Mouse (Mus musculus): Measurements from ENCODE around the gene Sox2. TPM values are rescaled to one million over a fixed set of nuclear protein-coding genes. Genes with fewer than 3 reads are reported as not detected.
A peak's percentile ranks its signal among the peaks of the same experiment; 100 is the strongest.

Sox2 gene
- polyA plus RNA-seq (2015; fragmentation: Nextera tagmentation; extraction: Ambion mirVana) = 4.1 and 5.3 TPM in 2 replicates

DNA sequence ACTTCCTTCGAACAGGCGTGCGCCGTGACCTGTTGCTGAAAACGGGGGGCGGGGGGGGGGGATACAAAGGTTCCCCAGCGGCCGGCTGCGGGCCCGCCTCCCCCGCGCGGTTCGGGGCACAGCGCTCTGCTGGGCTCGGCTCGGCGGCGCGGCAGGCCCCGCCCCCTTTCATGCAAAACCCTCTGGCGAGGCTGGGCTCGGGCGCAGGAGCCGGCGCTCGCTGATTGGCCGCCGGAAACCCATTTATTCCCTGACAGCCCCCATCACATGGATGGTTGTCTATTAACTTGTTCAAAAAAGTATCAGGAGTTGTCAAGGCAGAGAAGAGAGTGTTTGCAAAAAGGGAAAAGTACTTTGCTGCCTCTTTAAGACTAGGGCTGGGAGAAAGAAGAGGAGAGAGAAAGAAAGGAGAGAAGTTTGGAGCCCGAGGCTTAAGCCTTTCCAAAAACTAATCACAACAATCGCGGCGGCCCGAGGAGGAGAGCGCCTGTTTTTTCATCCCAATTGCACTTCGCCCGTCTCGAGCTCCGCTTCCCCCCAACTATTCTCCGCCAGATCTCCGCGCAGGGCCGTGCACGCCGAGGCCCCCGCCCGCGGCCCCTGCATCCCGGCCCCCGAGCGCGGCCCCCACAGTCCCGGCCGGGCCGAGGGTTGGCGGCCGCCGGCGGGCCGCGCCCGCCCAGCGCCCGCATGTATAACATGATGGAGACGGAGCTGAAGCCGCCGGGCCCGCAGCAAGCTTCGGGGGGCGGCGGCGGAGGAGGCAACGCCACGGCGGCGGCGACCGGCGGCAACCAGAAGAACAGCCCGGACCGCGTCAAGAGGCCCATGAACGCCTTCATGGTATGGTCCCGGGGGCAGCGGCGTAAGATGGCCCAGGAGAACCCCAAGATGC, at the start of gene Sox2:
TSS of gene Sox2 (plus strand) at position 680 of the 895 bp plus-strand sequence.
- Histone ChIP-seq H3K4me2 (peak within 1 kb of the TSS; percentile 60), H3K9me3 (no peaks in the 10 kb centered on the region), H3K27me3 (peaks cover 90% of the 10 kb centered on the region), H3K27ac (peak within 1 kb of the TSS; percentile 61), H3K9ac (peak within 1 kb of the TSS; percentile 29; the same call in 1 of the 2 replicates), H3K4me1 (peaks cover 29% of the 10 kb centered on the region), H3K36me3 (no peaks in the 10 kb centered on the region), H3K4me3 (peak within 1 kb of the TSS; percentile 41)
- WGBS = under 1% methylated on average over 73 of the region's 86 CpGs
- peak; percentile 84 for ATAC-seq (ENCODE audit: borderline replicate concordance, extremely low read depth, low FRiP score, low TSS enrichment)

DNA sequence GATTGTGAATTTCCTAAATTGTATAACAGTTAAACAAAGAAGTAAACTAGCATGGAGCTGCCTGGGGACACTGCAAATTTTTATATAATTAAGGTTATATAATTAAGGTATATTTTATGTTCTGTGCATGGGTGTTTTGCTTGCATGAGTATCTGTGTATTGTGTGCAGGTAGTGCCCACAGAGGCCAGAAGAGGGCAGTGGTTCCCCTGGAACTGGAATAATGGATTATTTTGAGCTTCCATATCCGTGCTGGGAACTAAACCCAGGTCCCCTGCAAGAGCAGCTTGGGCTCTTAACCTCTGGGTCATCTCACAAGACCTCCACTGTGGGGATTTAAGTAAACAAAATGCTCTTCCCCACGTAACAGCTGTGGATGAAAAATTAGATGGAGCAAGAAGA, 49.1 kb upstream of the Sox2 start:
- no peak overlapping the region for H3K4me2 ChIP-seq
- H3K9me3 ChIP-seq = no peaks in the 10 kb centered on the region
- no peak overlapping the region for H3K4me3 ChIP-seq
- no peak for ATAC-seq (ENCODE audit: borderline replicate concordance, extremely low read depth, low FRiP score, low TSS enrichment)
- H3K9ac ChIP-seq = no peak overlapping the region
- no peaks in the 10 kb centered on the region for H3K4me1 ChIP-seq
- H3K27me3 ChIP-seq = no peaks in the 10 kb centered on the region
- H3K36me3 ChIP-seq = no peaks in the 10 kb centered on the region
- WGBS = 57% methylated on average over 2 of the region's 2 CpGs
- no peak overlapping the region for H3K27ac ChIP-seq

DNA sequence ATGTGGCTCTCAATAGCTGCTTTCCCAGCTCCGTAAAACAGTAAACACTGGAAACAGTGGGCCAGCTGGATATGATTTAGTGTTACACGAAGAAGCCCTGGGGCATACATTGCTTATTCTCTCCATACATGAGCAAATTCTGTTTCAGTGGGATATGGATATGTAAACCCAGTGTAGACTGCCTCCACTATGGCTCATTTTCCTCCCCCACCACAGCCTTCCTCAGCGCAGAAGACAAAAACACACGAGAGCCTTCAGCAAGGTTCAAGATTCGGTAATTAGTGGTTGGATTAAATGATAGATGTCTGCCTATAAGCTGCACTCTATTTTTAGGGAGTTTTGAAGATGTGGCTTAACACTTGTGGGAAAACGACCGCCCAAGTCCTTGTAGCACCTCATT, 36.1 kb upstream of the Sox2 start:
- Histone ChIP-seq H3K4me2 (no peak overlapping the region), H3K4me1 (0 out of 2 replicates have a peak, but pooled peaks cover 3% of the 10 kb centered on the region), H3K27me3 (no peaks in the 10 kb centered on the region), H3K9ac (no peak overlapping the region), H3K36me3 (no peaks in the 10 kb centered on the region), H3K27ac (no peak overlapping the region), H3K9me3 (no peaks in the 10 kb centered on the region), H3K4me3 (no peak overlapping the region)
- no peak for ATAC-seq (ENCODE audit: borderline replicate concordance, extremely low read depth, low FRiP score, low TSS enrichment)
- WGBS = 70% methylated on average over 7 of the region's 7 CpGs

DNA sequence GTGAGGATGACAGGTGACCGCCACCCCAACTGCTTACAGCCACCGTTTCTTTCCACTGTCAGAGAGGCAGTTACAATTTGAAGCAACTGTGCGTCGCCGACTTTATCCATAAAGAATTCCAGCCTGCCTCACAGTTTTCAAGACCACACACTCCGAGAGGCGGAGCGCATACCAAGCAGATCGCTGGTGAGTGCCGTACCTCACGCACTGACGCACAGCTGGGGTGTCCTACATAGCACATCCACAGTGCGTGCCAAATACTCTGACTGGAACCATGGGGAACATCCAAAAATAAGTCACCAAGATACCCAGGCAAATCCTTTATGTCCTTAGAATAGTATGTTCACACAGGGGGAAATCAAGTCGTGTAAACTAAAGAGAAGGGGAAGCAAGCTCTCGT, 34.7 kb upstream of the Sox2 start:
- no peak overlapping the region for H3K27ac ChIP-seq
- no peaks in the 10 kb centered on the region for H3K27me3 ChIP-seq
- H3K4me1 ChIP-seq = 0 out of 2 replicates have a peak, but pooled peaks cover 3% of the 10 kb centered on the region
- H3K36me3 ChIP-seq = no peaks in the 10 kb centered on the region
- no peak overlapping the region for H3K9ac ChIP-seq
- 42% methylated on average over 15 of the region's 15 CpGs for WGBS
- no peaks in the 10 kb centered on the region for H3K9me3 ChIP-seq
- H3K4me2 ChIP-seq = no peak overlapping the region
- H3K4me3 ChIP-seq = no peak overlapping the region
- ATAC-seq (ENCODE audit: borderline replicate concordance, extremely low read depth, low FRiP score, low TSS enrichment) = peak; percentile 65; the same call in 1 of the 2 replicates

DNA sequence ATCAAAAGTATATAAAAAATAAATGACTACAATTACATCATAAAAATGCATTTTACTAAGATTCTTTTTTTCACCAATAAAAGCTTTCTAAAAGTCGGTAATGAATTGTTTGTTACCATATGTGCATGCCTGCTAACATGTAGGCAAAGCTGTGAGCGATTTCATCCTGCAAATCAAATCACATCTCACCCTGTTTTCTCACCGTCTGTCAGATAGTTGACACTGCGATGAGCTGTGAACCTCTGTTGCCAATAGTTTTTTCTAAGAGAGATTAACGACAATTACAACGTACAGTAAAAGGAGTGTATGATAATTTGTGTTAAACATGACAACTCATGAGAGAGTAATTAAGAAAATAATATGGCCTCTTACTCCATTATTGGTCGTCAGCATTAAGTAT, 31.3 kb upstream of the Sox2 start:
- no peak for ATAC-seq (ENCODE audit: borderline replicate concordance, extremely low read depth, low FRiP score, low TSS enrichment)
- H3K36me3 ChIP-seq = no peaks in the 10 kb centered on the region
- no peak overlapping the region for H3K27ac ChIP-seq
- 62% methylated on average over 7 of the region's 7 CpGs for WGBS
- H3K4me3 ChIP-seq = no peak overlapping the region
- H3K4me2 ChIP-seq = no peak overlapping the region
- H3K9ac ChIP-seq = no peak overlapping the region
- no peaks in the 10 kb centered on the region for H3K9me3 ChIP-seq
- 0 out of 2 replicates have a peak, but pooled peaks cover 3% of the 10 kb centered on the region for H3K4me1 ChIP-seq
- no peaks in the 10 kb centered on the region for H3K27me3 ChIP-seq

DNA sequence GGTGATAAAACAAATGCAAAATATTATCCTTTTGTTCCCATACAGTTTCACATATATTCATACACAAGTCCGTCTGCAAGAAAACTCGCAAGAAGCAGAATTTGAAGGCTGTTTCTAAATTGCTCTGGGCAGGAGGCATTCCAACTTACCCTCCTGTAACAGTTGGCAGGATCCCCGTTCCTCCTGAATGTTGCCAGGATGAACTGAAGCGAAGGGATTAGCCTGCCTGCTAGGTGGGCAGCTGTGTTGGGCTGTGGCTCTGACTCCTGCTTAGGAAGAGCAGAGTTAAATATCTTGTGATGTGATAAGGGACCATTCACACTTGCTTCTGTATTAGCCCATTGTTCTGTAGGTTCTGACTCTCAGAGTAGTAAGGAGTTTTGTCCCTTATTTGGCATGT, 30.1 kb upstream of the Sox2 start:
- no peak overlapping the region for H3K4me2 ChIP-seq
- no peak for ATAC-seq (ENCODE audit: borderline replicate concordance, extremely low read depth, low FRiP score, low TSS enrichment)
- 57% methylated on average over 4 of the region's 4 CpGs for WGBS
- H3K36me3 ChIP-seq = no peaks in the 10 kb centered on the region
- no peak overlapping the region for H3K9ac ChIP-seq
- H3K27ac ChIP-seq = no peak overlapping the region
- H3K27me3 ChIP-seq = no peaks in the 10 kb centered on the region
- H3K9me3 ChIP-seq = no peaks in the 10 kb centered on the region
- H3K4me1 ChIP-seq = 0 out of 2 replicates have a peak, but pooled peaks cover 3% of the 10 kb centered on the region
- no peak overlapping the region for H3K4me3 ChIP-seq

DNA sequence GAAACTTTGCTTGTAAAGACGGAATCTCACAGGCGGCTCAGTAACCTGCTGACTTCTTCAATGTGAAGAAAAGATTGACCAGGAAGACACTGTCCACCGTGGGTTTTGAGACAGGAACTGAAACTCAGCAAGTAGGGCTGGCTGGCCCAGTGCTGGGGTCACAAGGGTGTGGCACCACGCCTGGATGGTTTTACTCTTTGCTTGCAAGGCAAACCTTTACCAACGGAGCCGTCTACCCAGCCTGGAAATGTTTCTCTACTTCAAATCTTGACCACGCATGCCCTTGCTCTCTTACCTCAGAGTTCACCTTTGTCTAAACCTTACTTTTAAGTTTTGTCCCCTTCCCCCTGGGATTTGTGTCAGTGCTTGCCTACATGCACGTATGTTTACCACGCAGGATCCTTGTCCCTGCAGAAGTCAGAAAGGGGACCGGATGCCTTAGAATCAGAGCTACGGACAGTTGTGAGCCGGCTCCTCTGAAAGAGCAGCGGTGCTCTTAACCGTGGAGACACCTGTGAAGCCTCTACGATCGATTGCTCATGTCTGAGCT, 25.4 kb upstream of the Sox2 start:
- Histone ChIP-seq H3K36me3 (no peaks in the 10 kb centered on the region), H3K4me1 (no peaks in the 10 kb centered on the region), H3K9ac (no peak overlapping the region), H3K27ac (no peak overlapping the region), H3K9me3 (no peaks in the 10 kb centered on the region), H3K27me3 (no peaks in the 10 kb centered on the region), H3K4me3 (no peak overlapping the region), H3K4me2 (no peak overlapping the region)
- no peak for ATAC-seq (ENCODE audit: borderline replicate concordance, extremely low read depth, low FRiP score, low TSS enrichment)
- WGBS = 85% methylated on average over 16 of the region's 16 CpGs

DNA sequence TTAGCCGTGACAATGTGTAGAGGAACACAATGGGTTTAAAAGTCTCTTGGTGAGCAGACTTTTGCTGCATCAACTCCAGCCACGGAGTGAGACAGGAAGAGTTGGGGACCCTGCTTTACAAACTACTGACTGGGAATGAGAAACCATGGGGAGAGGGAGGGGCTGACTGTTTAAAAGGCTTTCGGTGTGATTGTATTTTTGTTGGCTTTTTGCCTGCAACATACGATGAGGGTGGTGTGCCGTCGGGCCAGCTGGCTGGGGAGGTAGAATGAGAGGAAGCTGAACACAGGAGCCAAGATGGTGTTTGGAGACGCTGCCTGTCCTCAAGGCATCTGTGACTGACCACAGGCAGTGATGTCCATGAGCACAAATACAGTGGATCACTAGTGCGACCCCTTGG, 23.7 kb upstream of the Sox2 start:
- Histone ChIP-seq H3K9ac (no peak overlapping the region), H3K36me3 (no peaks in the 10 kb centered on the region), H3K4me3 (no peak overlapping the region), H3K27ac (no peak overlapping the region), H3K27me3 (no peaks in the 10 kb centered on the region), H3K4me1 (no peaks in the 10 kb centered on the region), H3K4me2 (no peak overlapping the region), H3K9me3 (no peaks in the 10 kb centered on the region)
- ATAC-seq (ENCODE audit: borderline replicate concordance, extremely low read depth, low FRiP score, low TSS enrichment) = no peak
- WGBS = 65% methylated on average over 8 of the region's 8 CpGs

DNA sequence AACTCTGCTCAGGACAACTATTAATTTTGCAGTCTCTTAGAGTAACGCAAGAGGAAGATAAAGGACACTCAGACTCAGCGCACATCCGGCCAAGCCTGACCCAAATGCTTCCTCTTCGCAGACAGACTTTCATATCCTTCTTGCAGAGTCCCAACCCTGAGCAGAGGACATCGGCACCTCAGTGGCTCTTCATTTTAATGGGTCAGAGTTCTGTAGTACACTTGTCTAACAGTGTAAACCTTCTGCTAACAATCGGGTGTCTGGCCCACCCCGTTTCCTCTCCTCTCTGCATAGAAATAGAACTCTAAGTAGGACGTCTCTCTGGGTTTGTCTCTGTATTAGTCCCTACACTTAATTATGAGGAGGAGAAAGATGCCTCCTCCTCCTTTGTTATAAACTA, 20.2 kb upstream of the Sox2 start:
- H3K9me3 ChIP-seq = no peaks in the 10 kb centered on the region
- no peaks in the 10 kb centered on the region for H3K36me3 ChIP-seq
- H3K27me3 ChIP-seq = no peaks in the 10 kb centered on the region
- no peak for ATAC-seq (ENCODE audit: borderline replicate concordance, extremely low read depth, low FRiP score, low TSS enrichment)
- 52% methylated on average over 8 of the region's 8 CpGs for WGBS
- H3K9ac ChIP-seq = no peak overlapping the region
- H3K4me3 ChIP-seq = no peak overlapping the region
- H3K4me1 ChIP-seq = no peaks in the 10 kb centered on the region
- no peak overlapping the region for H3K27ac ChIP-seq
- no peak overlapping the region for H3K4me2 ChIP-seq

DNA sequence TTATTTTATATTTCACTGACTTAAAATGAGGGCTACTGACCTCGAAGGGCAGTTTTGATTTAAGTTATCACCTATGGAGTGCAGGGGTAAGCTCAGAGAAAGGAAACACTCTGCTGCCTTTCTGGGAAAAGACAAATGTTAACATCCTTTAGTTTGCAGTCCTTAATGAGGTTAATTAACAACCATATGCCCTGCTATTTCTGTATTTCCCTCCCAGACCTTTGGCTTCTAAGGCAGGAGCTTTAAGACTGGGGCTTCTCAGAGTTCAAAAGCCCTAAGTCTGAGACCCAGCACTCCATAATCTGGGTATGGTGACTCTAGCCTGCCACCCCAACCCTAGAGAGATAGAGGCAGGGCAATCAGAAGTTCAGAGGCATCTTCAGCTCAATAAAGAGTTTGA, 19.5 kb upstream of the Sox2 start:
- Histone ChIP-seq H3K4me1 (no peaks in the 10 kb centered on the region), H3K9me3 (no peaks in the 10 kb centered on the region), H3K4me3 (no peak overlapping the region), H3K27ac (no peak overlapping the region), H3K4me2 (no peak overlapping the region), H3K36me3 (no peaks in the 10 kb centered on the region), H3K9ac (no peak overlapping the region), H3K27me3 (no peaks in the 10 kb centered on the region)
- 38% methylated on average over 1 of the region's 1 CpGs for WGBS
- ATAC-seq (ENCODE audit: borderline replicate concordance, extremely low read depth, low FRiP score, low TSS enrichment) = no peak

DNA sequence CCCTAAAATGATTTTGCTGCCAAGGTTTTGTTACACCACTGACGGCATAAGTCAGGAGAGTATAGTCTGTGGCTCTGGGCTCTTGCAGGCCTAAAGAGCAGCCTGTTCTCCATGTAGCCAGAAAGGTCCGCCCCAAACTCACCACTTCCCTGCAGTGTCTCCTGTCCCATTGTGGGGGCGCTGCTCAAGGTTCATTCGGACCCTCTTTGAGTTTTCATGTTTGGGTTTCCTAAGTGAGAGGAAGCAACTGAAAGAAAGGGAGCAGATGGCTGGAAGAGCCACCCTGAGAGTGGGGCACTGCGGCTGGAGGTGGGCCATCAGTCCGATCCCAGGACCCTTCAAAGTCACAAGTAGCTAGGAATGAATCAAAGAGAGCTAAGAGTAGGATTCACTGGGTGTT, 13.2 kb upstream of the Sox2 start:
- 55% methylated on average over 6 of the region's 6 CpGs for WGBS

DNA sequence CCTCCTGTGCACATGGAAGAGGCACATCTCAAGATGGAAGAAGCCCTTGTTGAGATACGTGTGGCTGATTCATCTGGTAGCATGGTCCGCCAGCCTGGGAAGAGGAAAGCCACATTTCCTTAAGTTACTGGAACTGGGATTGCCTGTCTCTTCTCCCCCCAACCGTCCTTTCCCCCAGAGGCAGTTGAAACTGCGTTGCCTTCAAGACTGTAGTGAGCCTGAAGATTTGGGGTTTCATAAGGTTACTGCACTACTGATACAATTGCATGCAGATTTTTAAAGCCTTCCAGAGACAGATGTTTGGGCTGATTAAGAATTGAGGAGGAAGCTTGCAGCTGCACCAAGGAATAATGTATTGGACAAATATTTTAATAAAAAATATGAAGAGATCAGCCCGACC, 12.7 kb upstream of the Sox2 start:
- ATAC-seq (ENCODE audit: borderline replicate concordance, extremely low read depth, low FRiP score, low TSS enrichment) = no peak
- Histone ChIP-seq H3K27me3 (peaks cover 57% of the 10 kb centered on the region), H3K9me3 (no peaks in the 10 kb centered on the region), H3K36me3 (no peaks in the 10 kb centered on the region), H3K9ac (no peak overlapping the region), H3K27ac (no peak overlapping the region), H3K4me1 (peaks cover 10% of the 10 kb centered on the region), H3K4me3 (no peak overlapping the region), H3K4me2 (no peak overlapping the region)
- WGBS = 43% methylated on average over 5 of the region's 5 CpGs

More for the DNA sequence above, 13.2 kb upstream of the Sox2 start:
- Histone ChIP-seq H3K4me2 (no peak overlapping the region), H3K9me3 (no peaks in the 10 kb centered on the region), H3K36me3 (no peaks in the 10 kb centered on the region), H3K27me3 (peaks cover 52% of the 10 kb centered on the region), H3K27ac (no peak overlapping the region), H3K4me3 (no peak overlapping the region), H3K9ac (no peak overlapping the region), H3K4me1 (peaks cover 5% of the 10 kb centered on the region)
- ATAC-seq (ENCODE audit: borderline replicate concordance, extremely low read depth, low FRiP score, low TSS enrichment) = no peak

Measured in lung, embryonic 15.5 days (tissue).